Mouse (Mus musculus): ENCODE measurements around the gene Gtf2h4. TPM values are rescaled to one million over a fixed set of nuclear protein-coding genes. Genes with fewer than 3 reads are reported as not detected.

The Gtf2h4 gene
- polyA plus RNA-seq (2017; shearing (Covaris generic)): 27.5 TPM

DNA sequence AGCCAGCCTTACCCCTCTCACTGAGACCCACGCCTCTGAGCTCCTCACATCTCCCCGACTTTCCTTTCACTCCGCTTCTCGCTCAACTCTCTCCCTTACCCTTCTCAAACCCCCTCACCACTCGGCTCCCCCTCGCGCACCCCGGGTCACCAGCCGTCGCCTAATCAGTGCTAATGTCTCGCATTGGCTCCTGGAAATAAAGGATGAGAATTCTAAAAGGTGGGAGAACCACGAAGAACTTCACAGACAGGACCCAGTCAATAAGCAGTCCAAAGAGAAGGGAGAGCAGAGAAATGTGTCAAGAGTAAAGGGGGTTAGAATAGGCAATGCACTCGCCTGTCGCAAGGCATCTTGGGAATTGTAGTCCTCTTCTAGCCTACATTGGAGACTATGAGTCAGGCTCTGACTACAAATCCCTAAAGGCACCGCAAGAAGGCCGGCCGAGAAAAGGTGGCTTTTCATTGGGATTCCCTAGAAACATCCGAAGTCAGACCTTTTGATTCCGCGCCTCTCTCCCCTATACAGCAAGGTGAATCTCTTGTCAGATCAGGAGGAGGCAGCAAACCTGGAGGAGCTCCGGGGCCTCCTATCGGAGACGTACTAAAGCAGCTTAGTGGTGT lies at the start of gene Gtf2h4:
Gene Gtf2h4, minus strand, starts transcription at position 324 of the 620 bp plus-strand sequence.

DNA sequence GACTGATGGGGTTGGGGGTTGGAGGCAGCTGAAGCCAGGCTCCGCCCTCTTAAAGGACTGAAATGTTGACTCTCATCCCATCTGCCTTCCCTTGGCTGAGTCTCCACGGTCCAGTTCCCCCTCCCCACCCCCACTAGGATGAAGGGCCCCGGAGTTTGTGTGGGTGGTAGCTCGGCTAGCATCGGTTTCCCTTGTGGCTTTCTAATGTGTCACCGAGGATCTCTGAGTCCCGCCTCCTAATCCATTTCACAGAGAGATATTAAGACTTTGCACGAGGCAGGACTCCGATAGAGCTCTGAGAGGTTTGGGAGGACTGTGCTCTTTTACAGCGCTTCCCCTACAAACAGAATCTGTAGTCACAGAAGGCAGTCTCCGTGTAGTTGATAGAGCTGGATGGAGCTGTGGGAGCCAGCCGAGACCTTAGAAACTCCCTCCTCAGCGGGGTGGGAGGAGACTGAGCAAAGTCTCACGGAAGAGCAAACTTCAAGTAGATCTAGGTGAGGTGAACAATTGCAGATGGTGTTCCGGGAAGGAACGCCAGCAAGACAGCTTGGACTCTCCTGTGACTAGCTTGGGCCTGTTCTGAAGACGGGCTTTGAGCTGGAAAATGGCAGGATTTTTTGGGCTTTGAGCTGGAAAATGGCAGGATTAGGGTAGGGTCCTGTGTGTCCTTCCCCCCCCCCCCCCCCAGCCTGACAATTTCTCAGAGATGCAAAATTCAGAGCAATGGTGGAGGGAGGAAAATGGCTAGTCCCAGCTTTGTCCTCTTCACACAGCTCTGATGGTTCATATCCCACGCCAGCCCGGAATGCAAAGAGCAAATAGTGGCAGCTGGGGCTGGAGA lies 31.3 kb upstream of the Gtf2h4 start, which contains the start of gene Ddr1:
Gene Ddr1, minus strand, starts transcription at position 1 of the 844 bp plus-strand sequence.

GRCm38 (mm10) chr17:35667334-35668065 lies 6.0 kb downstream of the Gtf2h4 start, which contains the start of gene Vars2:
Gene Vars2 (minus strand): TSS chr17:35667592.

GRCm38 (mm10) chr17:35643609-35644236 lies 29.8 kb downstream of the Gtf2h4 start, which contains the start of gene Mucl3:
Gene Mucl3 (minus strand): TSS chr17:35643695.

DNA sequence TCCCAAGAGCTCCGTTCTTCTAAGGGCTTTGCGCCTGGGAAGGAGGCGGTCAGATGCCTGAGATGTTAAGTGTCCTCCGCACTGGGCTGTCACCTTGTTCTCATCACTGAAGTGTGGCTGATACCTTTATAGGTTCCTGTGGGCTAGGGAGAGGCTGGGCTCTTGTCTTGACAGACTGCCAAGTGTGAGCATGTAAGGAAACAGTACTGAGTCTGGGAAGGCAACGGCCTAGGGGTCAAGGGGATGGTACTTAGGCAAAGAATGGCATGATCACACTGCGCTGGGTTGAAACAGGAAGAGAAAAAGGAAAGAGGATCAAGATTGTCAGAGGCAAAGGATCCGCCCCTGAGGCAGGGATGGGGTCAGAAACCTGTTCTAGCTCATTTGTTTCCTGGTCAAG lies 47.0 kb downstream of the Gtf2h4 start, which contains the start of gene Gm9573:
Gene Gm9573, minus strand, starts transcription at position 101 of the 400 bp plus-strand sequence.

Other genes starting within 250 kb of the Gtf2h4 start
- 1,066 TPM for gene H2-Q6, start 248.9 kb downstream of the Gtf2h4 start, polyA plus RNA-seq (2017; shearing (Covaris generic))
- 2,802 TPM for gene H2-Q7, start 234.6 kb downstream of the Gtf2h4 start, polyA plus RNA-seq (2017; shearing (Covaris generic))
- gene H2-Q10, start 203.7 kb downstream of the Gtf2h4 start, polyA plus RNA-seq (2017; shearing (Covaris generic)): 30.8 TPM
- gene Pou5f1, start 167.7 kb downstream of the Gtf2h4 start, polyA plus RNA-seq (2017; shearing (Covaris generic)): 0.22 TPM
- 22.1 TPM for gene Tcf19, start 156.9 kb downstream of the Gtf2h4 start, polyA plus RNA-seq (2017; shearing (Covaris generic))
- gene Cchcr1, start 156.6 kb downstream of the Gtf2h4 start, polyA plus RNA-seq (2017; shearing (Covaris generic)): 13.2 TPM
- gene Psors1c2, start 140.5 kb downstream of the Gtf2h4 start, polyA plus RNA-seq (2017; shearing (Covaris generic)): not detected
- not detected for gene Cdsn, start 121.6 kb downstream of the Gtf2h4 start, polyA plus RNA-seq (2017; shearing (Covaris generic))
- gene 2300002M23Rik, start 106.3 kb downstream of the Gtf2h4 start, polyA plus RNA-seq (2017; shearing (Covaris generic)): not detected
- gene Sfta2, start 72.2 kb downstream of the Gtf2h4 start, polyA plus RNA-seq (2017; shearing (Covaris generic)): not detected
- not detected for gene Gm9573, start 47.1 kb downstream of the Gtf2h4 start, polyA plus RNA-seq (2017; shearing (Covaris generic))
- 0.15 TPM for gene Mucl3, start 30.0 kb downstream of the Gtf2h4 start, polyA plus RNA-seq (2017; shearing (Covaris generic))
- 33.5 TPM for gene Vars2, start 6.1 kb downstream of the Gtf2h4 start, polyA plus RNA-seq (2017; shearing (Covaris generic))
- gene Ddr1, start 30.9 kb upstream of the Gtf2h4 start, polyA plus RNA-seq (2017; shearing (Covaris generic)): 8.4 TPM
- gene Ier3, start 147.9 kb upstream of the Gtf2h4 start, polyA plus RNA-seq (2017; shearing (Covaris generic)): 2.0 TPM
- gene Flot1, start 149.5 kb upstream of the Gtf2h4 start, polyA plus RNA-seq (2017; shearing (Covaris generic)): 55.9 TPM
- gene Tubb5, start 164.6 kb upstream of the Gtf2h4 start, polyA plus RNA-seq (2017; shearing (Covaris generic)): 127 TPM
- gene Mdc1, start 167.8 kb upstream of the Gtf2h4 start, polyA plus RNA-seq (2017; shearing (Covaris generic)): 23.5 TPM
- gene Nrm, start 187.6 kb upstream of the Gtf2h4 start, polyA plus RNA-seq (2017; shearing (Covaris generic)): 29.0 TPM
- gene Ppp1r18, start 191.9 kb upstream of the Gtf2h4 start, polyA plus RNA-seq (2017; shearing (Covaris generic)): 605 TPM
- 23.5 TPM for gene Dhx16, start 206.1 kb upstream of the Gtf2h4 start, polyA plus RNA-seq (2017; shearing (Covaris generic))
- 40.7 TPM for gene 2310061I04Rik, start 223.7 kb upstream of the Gtf2h4 start, polyA plus RNA-seq (2017; shearing (Covaris generic))
- 22.1 TPM for gene Atat1, start 236.3 kb upstream of the Gtf2h4 start, polyA plus RNA-seq (2017; shearing (Covaris generic))
- gene Mrps18b, start 242.7 kb upstream of the Gtf2h4 start, polyA plus RNA-seq (2017; shearing (Covaris generic)): 85.8 TPM
- gene Ppp1r10, start 242.7 kb upstream of the Gtf2h4 start, polyA plus RNA-seq (2017; shearing (Covaris generic)): 59.3 TPM

Data from inflammation-experienced regulatory T-cells, adult 16 weeks (primary cell).